Mouse (Mus musculus): ENCODE data around the gene Dzank1. TPM values are rescaled to one million over a fixed set of nuclear protein-coding genes. Genes with fewer than 3 reads are reported as not detected.

The Dzank1 gene
- polyA plus RNA-seq, 1 experiment from 2014 or later: 1.2 TPM

DNA sequence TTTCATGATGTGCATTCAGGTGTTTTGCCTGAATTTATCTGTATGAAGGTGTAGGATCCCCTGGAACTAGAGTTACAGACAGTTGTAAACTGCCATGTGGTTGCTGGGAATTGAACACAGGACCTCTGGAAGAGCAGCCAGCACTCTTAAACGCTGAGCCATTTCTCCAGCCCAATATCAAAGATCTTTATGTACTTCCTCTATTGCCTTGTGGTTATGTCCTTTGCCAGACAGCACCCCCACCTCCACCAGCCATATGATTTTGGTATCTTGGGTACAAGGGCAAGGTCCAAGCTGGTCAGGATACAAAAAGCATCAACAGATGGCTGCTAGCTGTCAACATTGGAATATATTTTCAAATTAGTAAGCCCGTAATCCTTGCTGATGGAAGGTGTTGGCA is 76.8 kb downstream of the Dzank1 start:
- Histone ChIP-seq H3K9me3 (ENCODE audit: low read length) (no peaks in the 10 kb centered on the region), H3K4me1 (ENCODE audit: insufficient read depth, low read depth, low read length) (no peaks in the 10 kb centered on the region), H3K4me3 (ENCODE audit: low read depth, low read length) (no peak overlapping the region), H3K27me3 (replicated peaks; ENCODE audit: insufficient read depth, low read length) (no peaks in the 10 kb centered on the region), H3K4me2 (replicated peaks; ENCODE audit: low read depth, low read length) (no peak overlapping the region), H3K36me3 (ENCODE audit: insufficient read depth, low read length) (no peaks in the 10 kb centered on the region), H3K9ac (replicated peaks; ENCODE audit: low read depth) (no peak overlapping the region), H3K27ac (ENCODE audit: low read length) (no peak overlapping the region)
- WGBS: 65% methylated on average over 2 of the region's 2 CpGs
- no peak for TF ChIP-seq CTCF (IDR thresholded peaks at IDR 0.05)
- TF ChIP-seq EP300 (IDR thresholded peaks at IDR 0.05): no peak
- ATAC-seq (no peak), DNase-seq (ENCODE audit: low spot score) (no peak)

DNA sequence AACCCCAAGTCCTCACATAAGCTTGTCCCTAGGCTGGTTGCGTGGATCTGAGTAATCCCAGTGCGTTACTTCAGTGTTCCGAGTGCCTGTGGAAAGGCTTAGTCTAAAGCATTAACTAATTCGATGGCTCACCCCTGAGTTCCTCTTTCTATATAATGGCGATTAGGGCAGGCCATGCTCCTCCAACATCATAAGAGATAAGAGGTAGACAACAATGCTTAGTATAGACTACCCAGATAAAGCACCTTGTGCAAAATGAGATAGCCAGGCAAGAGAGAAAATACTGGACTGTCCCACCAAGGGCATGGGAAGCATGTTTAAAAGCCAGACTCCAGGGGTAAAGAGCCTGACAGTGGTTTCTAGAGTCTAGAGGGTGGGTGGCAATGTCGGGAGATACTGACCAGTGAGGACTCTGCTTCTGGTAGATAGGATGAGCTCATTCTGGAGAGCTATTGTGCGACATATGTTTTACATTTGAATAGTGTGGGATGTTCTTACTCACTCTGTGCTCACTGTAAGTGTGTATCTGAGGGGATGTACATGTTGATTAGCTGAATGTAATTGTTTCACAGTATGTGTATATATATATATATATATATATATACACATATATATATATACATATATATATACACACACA is 80.7 kb downstream of the Dzank1 start:
- WGBS: 80% methylated on average over 7 of the region's 7 CpGs
- ATAC-seq: no peak

DNA sequence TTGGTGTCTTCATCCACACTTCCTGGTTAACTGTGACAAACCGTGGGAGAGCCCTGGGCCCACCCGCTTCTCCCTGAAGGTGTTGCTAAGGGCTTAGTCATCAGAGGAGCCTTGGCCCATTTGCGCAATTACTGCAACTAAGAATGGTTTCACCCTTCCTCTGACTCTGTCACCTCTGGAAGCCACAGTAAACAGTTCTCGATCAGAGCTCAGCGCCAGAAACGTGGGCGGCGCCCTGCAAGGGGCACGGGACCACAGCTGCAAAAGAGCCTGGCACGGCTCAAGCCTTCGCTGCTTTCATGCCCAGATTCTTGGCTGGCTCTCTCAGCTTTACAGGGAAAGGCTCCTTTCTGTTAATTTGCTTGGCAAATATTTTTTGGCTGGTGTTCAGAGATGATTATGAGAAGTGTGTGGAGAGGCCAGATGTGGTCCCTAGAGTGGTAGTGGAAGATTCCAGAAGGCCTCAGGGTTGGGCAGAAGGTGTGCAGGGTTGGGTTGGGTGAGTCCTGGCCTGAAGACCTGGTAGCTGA is 85.8 kb downstream of the Dzank1 start:
- DNase-seq (ENCODE audit: low spot score) (peak; percentile 66), ATAC-seq (peak; percentile 86)
- Histone ChIP-seq H3K36me3 (ENCODE audit: insufficient read depth, low read length) (no peaks in the 10 kb centered on the region), H3K4me1 (ENCODE audit: insufficient read depth, low read depth, low read length) (no peaks in the 10 kb centered on the region), H3K27me3 (replicated peaks; ENCODE audit: insufficient read depth, low read length) (no peaks in the 10 kb centered on the region), H3K4me3 (ENCODE audit: low read depth, low read length) (no peak overlapping the region), H3K9ac (replicated peaks; ENCODE audit: low read depth) (no peak overlapping the region), H3K27ac (ENCODE audit: low read length) (no peak overlapping the region), H3K9me3 (ENCODE audit: low read length) (no peaks in the 10 kb centered on the region), H3K4me2 (replicated peaks; ENCODE audit: low read depth, low read length) (no peak overlapping the region)
- no peak for TF ChIP-seq EP300 (IDR thresholded peaks at IDR 0.05)
- no peak for TF ChIP-seq CTCF (IDR thresholded peaks at IDR 0.05)
- 44% methylated on average over 11 of the region's 11 CpGs for WGBS

More for the DNA sequence above, 80.7 kb downstream of the Dzank1 start:
- Histone ChIP-seq H3K4me2 (replicated peaks; ENCODE audit: low read depth, low read length) (no peak overlapping the region), H3K9me3 (ENCODE audit: low read length) (no peaks in the 10 kb centered on the region), H3K9ac (replicated peaks; ENCODE audit: low read depth) (no peak overlapping the region), H3K27me3 (replicated peaks; ENCODE audit: insufficient read depth, low read length) (no peaks in the 10 kb centered on the region), H3K36me3 (ENCODE audit: insufficient read depth, low read length) (no peaks in the 10 kb centered on the region), H3K4me3 (ENCODE audit: low read depth, low read length) (no peak overlapping the region), H3K27ac (ENCODE audit: low read length) (no peak overlapping the region), H3K4me1 (ENCODE audit: insufficient read depth, low read depth, low read length) (no peaks in the 10 kb centered on the region)
- TF ChIP-seq CTCF (IDR thresholded peaks at IDR 0.05): no peak
- TF ChIP-seq EP300 (IDR thresholded peaks at IDR 0.05): no peak
- no peak for DNase-seq (ENCODE audit: low spot score)

GRCm38 (mm10) chr2:144439191-144439700 is 88.0 kb downstream of the Dzank1 start:
- Histone ChIP-seq H3K4me3 (ENCODE audit: low read depth, low read length) (no peak overlapping the region), H3K27ac (ENCODE audit: low read length) (no peak overlapping the region), H3K4me2 (replicated peaks; ENCODE audit: low read depth, low read length) (no peak overlapping the region), H3K9me3 (ENCODE audit: low read length) (no peaks in the 10 kb centered on the region), H3K27me3 (replicated peaks; ENCODE audit: insufficient read depth, low read length) (no peaks in the 10 kb centered on the region), H3K9ac (replicated peaks; ENCODE audit: low read depth) (no peak overlapping the region), H3K36me3 (ENCODE audit: insufficient read depth, low read length) (no peaks in the 10 kb centered on the region), H3K4me1 (ENCODE audit: insufficient read depth, low read depth, low read length) (no peaks in the 10 kb centered on the region)
- TF ChIP-seq EP300 (IDR thresholded peaks at IDR 0.05) (no peak), CTCF (IDR thresholded peaks at IDR 0.05) (no peak)
- DNase-seq (ENCODE audit: low spot score) (no peak), ATAC-seq (no peak)
- WGBS: 53% methylated on average over 3 of the region's 3 CpGs

DNA sequence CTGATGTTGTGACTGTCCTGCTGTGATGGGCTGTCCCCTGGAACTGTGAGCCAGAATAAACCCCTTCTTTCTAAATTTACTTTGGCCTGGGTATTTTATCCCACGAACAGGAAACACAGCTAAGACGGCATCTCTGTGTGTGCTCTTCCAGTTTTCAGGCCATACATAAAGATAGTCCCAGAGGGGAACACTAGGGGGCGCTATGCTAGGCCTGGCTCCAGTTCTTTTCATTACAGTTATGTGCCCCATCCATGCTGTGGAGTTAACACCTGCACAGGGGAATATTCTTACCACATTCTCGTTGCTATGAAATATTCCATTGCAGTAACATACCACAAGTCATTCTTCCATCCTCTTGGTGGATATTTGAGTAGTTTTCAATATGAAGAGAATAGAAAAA is 88.8 kb downstream of the Dzank1 start:
- 62% methylated on average over 4 of the region's 4 CpGs for WGBS
- TF ChIP-seq EP300 (IDR thresholded peaks at IDR 0.05) (no peak), CTCF (IDR thresholded peaks at IDR 0.05) (peak; percentile 44)
- H3K4me2 ChIP-seq (replicated peaks; ENCODE audit: low read depth, low read length): no peak overlapping the region
- no peaks in the 10 kb centered on the region for H3K27me3 ChIP-seq (replicated peaks; ENCODE audit: insufficient read depth, low read length)
- H3K36me3 ChIP-seq (ENCODE audit: insufficient read depth, low read length): no peaks in the 10 kb centered on the region
- H3K9me3 ChIP-seq (ENCODE audit: low read length): no peaks in the 10 kb centered on the region
- no peak for ATAC-seq
- no peak overlapping the region for H3K4me3 ChIP-seq (ENCODE audit: low read depth, low read length)
- H3K27ac ChIP-seq (ENCODE audit: low read length): no peak overlapping the region
- DNase-seq (ENCODE audit: low spot score): no peak
- H3K9ac ChIP-seq (replicated peaks; ENCODE audit: low read depth): no peak overlapping the region
- H3K4me1 ChIP-seq (ENCODE audit: insufficient read depth, low read depth, low read length): no peaks in the 10 kb centered on the region

- WGBS: 65% methylated on average over 10 of the region's 10 CpGs
- DNase-seq (ENCODE audit: low spot score) (peak; percentile 37), ATAC-seq (no peak; the same call in 1 of the 2 replicates)
- TF ChIP-seq CTCF (IDR thresholded peaks at IDR 0.05) (no peak), EP300 (IDR thresholded peaks at IDR 0.05) (no peak)
- no peaks in the 10 kb centered on the region for H3K4me1 ChIP-seq (ENCODE audit: insufficient read depth, low read depth, low read length)
- H3K36me3 ChIP-seq (ENCODE audit: insufficient read depth, low read length): no peaks in the 10 kb centered on the region
- no peaks in the 10 kb centered on the region for H3K9me3 ChIP-seq (ENCODE audit: low read length)
- H3K27ac ChIP-seq (ENCODE audit: low read length): no peak overlapping the region
- H3K27me3 ChIP-seq (replicated peaks; ENCODE audit: insufficient read depth, low read length): no peaks in the 10 kb centered on the region
- no peak overlapping the region for H3K4me3 ChIP-seq (ENCODE audit: low read depth, low read length)
- no peak overlapping the region for H3K4me2 ChIP-seq (replicated peaks; ENCODE audit: low read depth, low read length)
- no peak overlapping the region for H3K9ac ChIP-seq (replicated peaks; ENCODE audit: low read depth)
Observed at GRCm38 (mm10) chr2:144435679-144436078, 91.5 kb downstream of the Dzank1 start.
